Comparison of ENCODE assay signal across 8 mouse cellular contexts in the genomic region with DNA sequence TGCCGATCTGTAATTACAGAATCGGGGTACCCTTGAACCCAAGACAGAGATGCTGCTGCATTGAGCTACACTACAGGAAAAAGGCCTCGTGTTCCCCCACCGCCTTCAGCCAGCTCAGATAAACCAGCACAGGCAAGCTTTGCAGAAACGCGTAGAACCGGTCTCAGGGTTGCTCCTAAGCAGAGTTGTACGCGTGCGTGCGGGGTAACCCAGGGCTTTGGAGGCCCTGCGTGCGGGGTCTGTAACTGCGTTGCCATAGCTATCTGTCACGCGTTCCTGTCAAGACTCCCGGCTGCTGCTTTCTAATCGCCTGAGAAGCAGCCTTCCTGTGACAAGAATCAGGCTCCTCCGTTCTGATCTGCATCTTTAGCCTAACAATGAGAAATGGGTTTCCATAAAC.
A peak's percentile ranks its signal among the peaks of the same experiment; 100 is the strongest.
DNase-seq lines count a peak whose midpoint lies in the region; ATAC-seq lines count a peak whose summit lies in the region.

No protein-coding gene starts in this region.

- peak overlapping the region; percentile 30 for H3K4me3 ChIP-seq in heart, embryonic 11.5 days (ENCODE audit: low read depth, low read length)
- peak overlapping the region; percentile 21 for H3K4me3 ChIP-seq in forebrain, embryonic 12.5 days (replicated peaks)

- H3K9me3 ChIP-seq in heart, embryonic 11.5 days (replicated peaks; ENCODE audit: control insufficient read depth, low read length), result no peaks in the 10 kb centered on the region
- H3K9me3 ChIP-seq in forebrain, embryonic 12.5 days, result no peaks in the 10 kb centered on the region

- H3K27ac ChIP-seq in heart, embryonic 11.5 days (ENCODE audit: low read depth, low read length), result no peak overlapping the region
- H3K27ac ChIP-seq in forebrain, embryonic 12.5 days, result no peak overlapping the region

- DNase-seq in heart, postnatal 14 days, result no peak
- peak; percentile 28 for DNase-seq in ES-CJ7 (ENCODE audit: low read depth, low spot score)
- peak; percentile 17 for DNase-seq in left cerebral cortex, postnatal 4 days
- peak; percentile 41 for DNase-seq in naive thymus-derived CD4-positive, alpha-beta T cell, adult 2 months (ENCODE audit: low read depth)
- DNase-seq in cerebellum, adult 9-11 months, result no peak
- DNase-seq in gastrocnemius, postnatal 10 days, result no peak

- H3K27me3 ChIP-seq in heart, embryonic 11.5 days (ENCODE audit: control insufficient read depth, insufficient read depth, low read length), result peaks cover 2% of the 10 kb centered on the region; the same call in 1 of the 2 replicates
- peaks cover 20% of the 10 kb centered on the region; the same call in 1 of the 2 replicates for H3K27me3 ChIP-seq in forebrain, embryonic 12.5 days

- WGBS in heart, embryonic 11.5 days (ENCODE audit: insufficient replicate concordance), result 4% methylated on average over 19 of the region's 19 CpGs
- WGBS in forebrain, embryonic 12.5 days, result 6% methylated on average over 19 of the region's 19 CpGs

- H3K4me1 ChIP-seq in heart, embryonic 11.5 days (ENCODE audit: control insufficient read depth, insufficient read depth, low read length), result peaks cover 10% of the 10 kb centered on the region
- H3K4me1 ChIP-seq in forebrain, embryonic 12.5 days, result peaks cover 13% of the 10 kb centered on the region

- H3K4me2 ChIP-seq in heart, embryonic 11.5 days, result peak overlapping the region; percentile 72
- H3K4me2 ChIP-seq in forebrain, embryonic 12.5 days, result peak overlapping the region; percentile 53

- H3K9ac ChIP-seq in heart, embryonic 11.5 days (ENCODE audit: low read depth, low read length), result peak overlapping the region; percentile 49
- H3K9ac ChIP-seq in forebrain, embryonic 12.5 days, result 0 out of 2 replicates have a peak overlapping the region, but pooled peaks have one; percentile 25

- H3K36me3 ChIP-seq in heart, embryonic 11.5 days (ENCODE audit: control insufficient read depth, insufficient read depth, low read length), result no peaks in the 10 kb centered on the region
- no peaks in the 10 kb centered on the region for H3K36me3 ChIP-seq in forebrain, embryonic 12.5 days (replicated peaks)

- intact Hi-C loops in heart, postnatal 14 days (cut with DNase I), result loop anchor here (5.0 to 10.0 kb wide), 5 partner anchors 277 to 625 kb away; no protein-coding TSS in a partner anchor
- intact Hi-C loops in left cerebral cortex, postnatal 4 days (cut with DNase I), result loop anchor here (5.0 to 10.0 kb wide), 5 partner anchors 275 to 872 kb away; no protein-coding TSS in a partner anchor

- no peak for ATAC-seq in heart, embryonic 11.5 days (replicated peaks; ENCODE audit: insufficient number of reproducible peaks, low FRiP score, low TSS enrichment)
- ATAC-seq in forebrain, embryonic 12.5 days (ENCODE audit: low FRiP score), result no peak

Comparison
In these comparisons a context has a peak if more than half of its experiments do, and no peak if none do; other contexts are left out.
1. DNase-seq: peak in ES-CJ7 (single experiment), left cerebral cortex, postnatal 4 days (single experiment) and naive thymus-derived CD4-positive, alpha-beta T cell, adult 2 months (single experiment); none in heart, postnatal 14 days (0 of 2), cerebellum, adult 9-11 months (single experiment) and gastrocnemius, postnatal 10 days (single experiment).